Mouse (Mus musculus) kidney, embryonic 14.5 days (tissue): ENCODE data around the gene Arhgap22. TPM values are rescaled to one million over a fixed set of nuclear protein-coding genes. Genes with fewer than 3 reads are reported as not detected.
A peak's percentile ranks its signal among the peaks of the same experiment; 100 is the strongest.

Experiments used
- ATAC-seq: fragments of 200-750 bp; cut with Nextera tagmentation; 2 replicates; pipeline ENCODE4 v1.8.0; 2017; ENCODE audit warnings: moderate number of reproducible peaks, mild to moderate bottlenecking, moderate TSS enrichment, moderate library complexity; ENCODE audit not compliant: low FRiP score, low TSS enrichment
- H3K27ac ChIP-seq: fragments of 300-500 bp; sonication (generic); 2 replicates; pipeline ENCODE4 v1.5.1; 2014; ENCODE audit warnings: low read depth, mild to moderate bottlenecking, low read length, moderate library complexity, mixed read lengths
- H3K27me3 ChIP-seq: fragments of 300-500 bp; sonication (generic); 2 replicates; pipeline ENCODE4 v1.6.1; 2014; ENCODE audit warnings: mild to moderate bottlenecking, low read length; ENCODE audit not compliant: control insufficient read depth, insufficient read depth
- H3K36me3 ChIP-seq: fragments of 300-500 bp; sonication (generic); 2 replicates; pipeline ENCODE4 v1.6.1; 2014; ENCODE audit warnings: low read length, mixed read lengths; ENCODE audit not compliant: control insufficient read depth, insufficient read depth
- H3K4me1 ChIP-seq: fragments of 300-500 bp; sonication (generic); 2 replicates; pipeline ENCODE4 v1.6.1; 2014; ENCODE audit warnings: low read length, mixed read lengths; ENCODE audit not compliant: control insufficient read depth, insufficient read depth
- H3K4me2 ChIP-seq: fragments of 300-500 bp; sonication (generic); replicated peaks from 2 replicates; pipeline ENCODE4 v1.6.1; 2014; ENCODE audit warnings: low read depth, mild to moderate bottlenecking, low read length
- H3K4me3 ChIP-seq: fragments of 300-500 bp; sonication (generic); 2 replicates; pipeline ENCODE4 v1.5.1; 2014; ENCODE audit warnings: mild to moderate bottlenecking, low read length
- H3K9ac ChIP-seq: fragments of 300-500 bp; sonication (generic); 2 replicates; pipeline ENCODE4 v1.6.1; 2014; ENCODE audit warnings: low read depth, mild to moderate bottlenecking, low read length, moderate library complexity
- H3K9me3 ChIP-seq: fragments of 300-500 bp; sonication (generic); 2 replicates; pipeline ENCODE4 v1.6.1; 2016; ENCODE audit warnings: low read length; ENCODE audit not compliant: control insufficient read depth
- WGBS: fragments of 180-500 bp; shearing (Covaris S2); extraction: QIAGEN DNeasy Blood & Tissue Kit; methylation state at CpG from one replicate; pipeline ENCODE4 v1.1.7; 2014; 5-methylcytosine and 5-hydroxymethylcytosine counted together
- polyA plus RNA-seq: library from polyadenylated mRNA; unstranded; fragments of >200 nt; fragmentation: Nextera tagmentation; extraction: Ambion mirVana; gene quantifications from 2 replicates; pipeline ENCODE4 v1.2.1, GENCODE M21; 2014

The Arhgap22 gene
- polyA plus RNA-seq, 1 experiment from 2014 or later = 2.6 TPM

- no peaks in the 10 kb centered on the region; the same call in 1 of the 2 replicates for H3K27me3 ChIP-seq
- no peak overlapping the region for H3K4me3 ChIP-seq
- H3K4me1 ChIP-seq = no peaks in the 10 kb centered on the region
- no peaks in the 10 kb centered on the region for H3K36me3 ChIP-seq
- H3K27ac ChIP-seq = no peak overlapping the region
- no peak for ATAC-seq
- H3K9me3 ChIP-seq = no peaks in the 10 kb centered on the region
- H3K4me2 ChIP-seq = no peak overlapping the region
- whole genome bisulfite sequencing = 18% methylated on average over 5 of the region's 5 CpGs
- no peak overlapping the region for H3K9ac ChIP-seq
These were observed 5.5 kb upstream of the Arhgap22 start for GRCm38 (mm10) chr14:33208331-33208730.

DNA sequence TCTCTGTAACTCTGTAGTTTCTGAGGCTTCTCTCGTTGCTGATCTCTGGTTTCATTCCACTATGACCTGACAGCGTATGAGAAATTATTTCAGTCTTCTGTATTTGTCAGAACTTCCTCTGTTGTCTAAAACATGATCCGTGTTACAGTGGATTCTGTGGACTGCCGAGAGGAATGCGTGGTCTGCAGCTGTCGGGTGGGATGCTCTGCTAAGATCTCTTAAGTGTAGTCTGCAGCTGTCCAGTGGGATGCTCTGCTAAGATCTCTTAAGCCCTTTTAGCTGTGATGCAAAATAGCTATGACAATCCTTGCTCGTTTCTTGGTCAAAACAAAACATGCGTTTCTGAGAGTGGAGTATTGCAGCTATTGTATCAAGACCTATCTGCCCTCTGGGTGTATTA, 3.0 kb upstream of the Arhgap22 start:
- H3K4me2 ChIP-seq = no peak overlapping the region
- 0 out of 2 replicates have a peak, but pooled peaks cover 3% of the 10 kb centered on the region for H3K4me1 ChIP-seq
- no peaks in the 10 kb centered on the region for H3K9me3 ChIP-seq
- H3K27ac ChIP-seq = no peak overlapping the region
- H3K9ac ChIP-seq = no peak overlapping the region
- no peak for ATAC-seq
- H3K27me3 ChIP-seq = no peaks in the 10 kb centered on the region; the same call in 1 of the 2 replicates
- H3K4me3 ChIP-seq = no peak overlapping the region
- 79% methylated on average over 8 of the region's 8 CpGs for WGBS
- no peaks in the 10 kb centered on the region for H3K36me3 ChIP-seq

GRCm38 (mm10) chr14:33212271-33212957, 1.4 kb upstream of the Arhgap22 start:
- H3K27me3 ChIP-seq = no peaks in the 10 kb centered on the region; the same call in 1 of the 2 replicates
- ATAC-seq = no peak
- WGBS = 46% methylated on average over 5 of the region's 5 CpGs
- H3K36me3 ChIP-seq = no peaks in the 10 kb centered on the region
- no peaks in the 10 kb centered on the region for H3K9me3 ChIP-seq
- no peak overlapping the region for H3K27ac ChIP-seq
- no peak overlapping the region for H3K4me3 ChIP-seq
- 0 out of 2 replicates have a peak, but pooled peaks cover 3% of the 10 kb centered on the region for H3K4me1 ChIP-seq
- H3K9ac ChIP-seq = no peak overlapping the region
- no peak overlapping the region for H3K4me2 ChIP-seq

DNA sequence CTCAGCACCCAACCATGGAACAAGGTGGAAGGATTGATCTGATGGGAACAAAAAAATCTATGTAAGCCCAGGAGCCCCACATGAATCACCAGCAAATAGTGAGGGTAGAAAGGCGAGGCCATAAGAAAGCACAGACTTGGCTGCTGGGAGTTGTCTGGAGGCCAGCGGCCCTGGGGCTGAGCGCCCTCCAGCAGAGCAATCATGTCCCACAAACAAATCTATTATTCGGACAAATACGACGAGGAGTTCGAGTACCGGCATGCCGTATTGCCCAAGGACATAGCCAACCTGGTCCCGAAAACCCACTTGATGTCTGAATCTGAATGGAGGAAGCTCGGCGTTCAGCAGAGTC, 892 bp upstream of the Arhgap22 start:
- H3K4me2 ChIP-seq = no peak overlapping the region
- 0 out of 2 replicates have a peak, but pooled peaks cover 3% of the 10 kb centered on the region for H3K4me1 ChIP-seq
- no peak overlapping the region for H3K9ac ChIP-seq
- no peak overlapping the region for H3K27ac ChIP-seq
- WGBS = 81% methylated on average over 12 of the region's 12 CpGs
- no peaks in the 10 kb centered on the region for H3K9me3 ChIP-seq
- no peak for ATAC-seq
- H3K36me3 ChIP-seq = no peaks in the 10 kb centered on the region
- H3K4me3 ChIP-seq = no peak overlapping the region
- H3K27me3 ChIP-seq = no peaks in the 10 kb centered on the region; the same call in 1 of the 2 replicates

GRCm38 (mm10) chr14:33214767-33215128, 922 bp downstream of the Arhgap22 start:
- Histone ChIP-seq H3K9me3 (no peaks in the 10 kb centered on the region), H3K4me3 (no peak overlapping the region), H3K36me3 (no peaks in the 10 kb centered on the region), H3K27me3 (no peaks in the 10 kb centered on the region; the same call in 1 of the 2 replicates), H3K9ac (no peak overlapping the region), H3K4me1 (0 out of 2 replicates have a peak, but pooled peaks cover 3% of the 10 kb centered on the region), H3K27ac (no peak overlapping the region), H3K4me2 (no peak overlapping the region)
- WGBS = 28% methylated on average over 4 of the region's 4 CpGs
- ATAC-seq = 0 out of 2 replicates have a peak, but pooled peaks have one; percentile 9

- Histone ChIP-seq H3K9ac (no peak overlapping the region), H3K4me1 (0 out of 2 replicates have a peak, but pooled peaks cover 3% of the 10 kb centered on the region), H3K27ac (no peak overlapping the region), H3K27me3 (no peaks in the 10 kb centered on the region; the same call in 1 of the 2 replicates), H3K4me3 (no peak overlapping the region), H3K4me2 (no peak overlapping the region), H3K9me3 (no peaks in the 10 kb centered on the region), H3K36me3 (no peaks in the 10 kb centered on the region)
- WGBS = 81% methylated on average over 1 of the region's 1 CpGs
- no peak for ATAC-seq
These were observed 1.3 kb downstream of the Arhgap22 start for GRCm38 (mm10) chr14:33215163-33215562.

DNA sequence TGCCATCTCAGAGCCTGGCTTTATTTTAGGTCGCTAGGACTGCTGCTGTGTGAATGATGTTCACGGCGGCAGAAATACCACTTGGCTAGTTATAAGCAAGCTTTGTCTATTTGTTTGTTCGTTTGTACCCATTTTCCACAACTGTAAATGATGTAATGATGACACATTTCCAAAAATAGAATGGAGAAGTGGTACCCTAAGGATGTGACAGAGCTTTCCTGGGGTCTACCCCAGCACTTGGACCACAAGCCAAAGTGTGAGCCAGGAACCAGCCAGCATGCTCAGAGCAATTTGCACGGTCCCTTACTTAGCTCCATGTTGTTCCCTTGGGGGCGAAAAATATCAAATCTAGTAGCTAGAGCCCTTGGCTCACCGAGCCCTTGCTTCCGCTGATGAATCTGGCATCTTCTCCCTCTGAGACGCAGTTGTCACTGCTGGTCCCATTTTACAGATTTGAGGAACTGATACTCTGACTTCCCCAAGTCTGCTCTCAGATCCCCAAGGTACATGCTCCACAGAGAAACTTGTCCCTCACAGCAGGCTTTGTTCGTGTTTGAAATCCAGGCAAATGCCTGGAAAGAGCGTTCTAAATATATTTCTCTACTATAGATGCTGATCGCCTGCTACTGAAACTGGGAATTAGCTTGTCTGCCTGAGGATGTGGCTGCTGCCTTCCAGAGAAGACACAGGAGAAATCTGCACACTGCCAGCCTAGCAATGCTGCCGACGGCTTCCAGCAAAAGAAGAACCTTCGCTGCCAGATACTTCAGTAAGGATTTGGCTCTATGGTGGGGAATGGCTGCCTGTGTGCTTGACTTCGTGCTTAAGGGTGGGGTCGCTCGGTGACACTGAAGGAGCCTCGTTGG, 2.8 kb downstream of the Arhgap22 start:
- 86% methylated on average over 19 of the region's 19 CpGs for WGBS
- H3K4me2 ChIP-seq = no peak overlapping the region
- no peaks in the 10 kb centered on the region for H3K36me3 ChIP-seq
- H3K27me3 ChIP-seq = no peaks in the 10 kb centered on the region
- H3K27ac ChIP-seq = no peak overlapping the region
- ATAC-seq = no peak
- no peaks in the 10 kb centered on the region for H3K9me3 ChIP-seq
- 0 out of 2 replicates have a peak, but pooled peaks cover 3% of the 10 kb centered on the region for H3K4me1 ChIP-seq
- no peak overlapping the region for H3K9ac ChIP-seq
- H3K4me3 ChIP-seq = no peak overlapping the region

DNA sequence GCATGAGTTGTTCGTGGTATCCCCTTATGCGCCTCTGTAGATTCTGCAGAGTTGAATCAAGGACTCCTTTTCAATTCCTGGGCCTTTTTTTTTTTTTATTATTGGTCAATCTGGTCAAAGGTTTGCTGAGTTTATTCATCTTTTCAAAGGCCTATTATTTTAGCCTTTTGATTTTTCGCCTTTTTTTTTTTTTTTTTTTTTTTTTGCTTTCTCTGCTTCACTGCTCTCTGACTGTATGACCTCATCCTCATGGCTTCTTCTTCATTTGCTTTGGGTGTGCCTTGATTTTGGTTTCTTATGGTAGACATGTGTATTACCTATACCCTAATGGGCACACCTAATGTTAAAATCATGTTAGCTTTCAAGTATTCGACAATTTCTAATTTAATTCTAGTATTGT, 11.4 kb downstream of the Arhgap22 start:
- 84% methylated on average over 4 of the region's 4 CpGs for WGBS

DNA sequence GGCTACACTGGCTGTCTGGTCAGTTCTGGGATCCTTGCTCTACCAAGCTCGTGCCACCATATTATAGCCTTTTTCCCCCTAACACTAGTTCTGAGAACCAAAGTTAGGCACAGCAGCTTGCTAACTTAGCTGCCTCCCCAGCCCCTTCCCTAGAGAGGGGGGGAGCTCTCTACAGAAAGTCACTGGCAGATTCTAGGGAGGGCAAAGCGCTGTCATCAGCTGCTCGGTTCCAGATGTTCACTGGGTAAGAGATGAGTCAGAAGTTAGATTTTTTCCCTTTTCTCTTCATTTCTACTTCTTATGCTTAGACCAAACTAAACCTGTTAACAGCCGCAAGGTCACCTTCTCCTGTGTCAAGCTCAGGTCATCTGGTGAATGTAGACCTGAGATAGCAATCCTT, 16.8 kb downstream of the Arhgap22 start:
- H3K4me2 ChIP-seq = no peak overlapping the region
- H3K4me1 ChIP-seq = no peaks in the 10 kb centered on the region
- no peaks in the 10 kb centered on the region for H3K36me3 ChIP-seq
- H3K9me3 ChIP-seq = no peaks in the 10 kb centered on the region
- WGBS = 85% methylated on average over 4 of the region's 4 CpGs
- no peak overlapping the region for H3K27ac ChIP-seq
- no peaks in the 10 kb centered on the region for H3K27me3 ChIP-seq
- no peak overlapping the region for H3K9ac ChIP-seq
- ATAC-seq = no peak
- no peak overlapping the region for H3K4me3 ChIP-seq

More for the DNA sequence above, 11.4 kb downstream of the Arhgap22 start:
- Histone ChIP-seq H3K9ac (no peak overlapping the region), H3K4me3 (no peak overlapping the region), H3K4me1 (no peaks in the 10 kb centered on the region), H3K27me3 (no peaks in the 10 kb centered on the region), H3K27ac (no peak overlapping the region), H3K4me2 (no peak overlapping the region), H3K9me3 (no peaks in the 10 kb centered on the region), H3K36me3 (no peaks in the 10 kb centered on the region)
- ATAC-seq = no peak
